Mouse (Mus musculus) adrenal gland, postnatal 4 days (tissue): ENCODE results near the gene Mcpt1. TPM values are rescaled to one million over a fixed set of nuclear protein-coding genes. Genes with fewer than 3 reads are reported as not detected.
"Not testable (repeated sequence)": the region's sequence is repeated elsewhere in the genome, so short reads cannot be mapped to it uniquely, and the experiment has no call there.

Experiments
- DNase-seq, 2 experiments: peaks; one replicate each; pipeline ENCODE4 v3.0.0; 2021 to 2022; ENCODE audit warnings: low spot score in 2 of 2, mixed read lengths in 2 of 2
- long read RNA-seq, 2 experiments: library from polyadenylated mRNA; stranded (forward); transcript quantifications; one replicate each; pipeline ENCODE4 v2.0.0; 2021
- total RNA-seq, 2 experiments: library from RNA; stranded (reverse); gene quantifications; 2 replicates each; pipeline ENCODE4 v1.2.3; 2021

Gene Mcpt1
- not detected for total RNA-seq
- long read RNA-seq, experiment 1, result 0 reads
- long read RNA-seq, experiment 2, result 0 reads

DNA sequence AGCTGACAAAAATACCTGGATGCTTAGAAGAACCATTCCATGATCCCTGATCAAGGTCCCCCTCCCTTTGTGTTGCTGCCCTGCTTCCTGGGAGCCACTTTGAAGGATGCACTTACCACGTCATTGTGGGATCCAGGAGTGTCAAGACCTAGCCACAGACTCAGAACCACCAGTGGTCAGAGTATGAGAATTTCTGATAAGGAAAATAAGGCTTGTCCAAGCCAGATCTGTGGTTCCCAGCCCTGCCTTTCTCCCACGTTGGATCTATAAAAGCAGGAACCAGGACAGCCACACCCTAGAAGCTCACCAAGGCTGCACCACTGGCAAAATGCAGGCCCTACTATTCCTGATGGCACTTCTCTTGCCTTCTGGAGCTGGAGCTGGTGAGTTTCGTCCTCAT is at the start of gene Mcpt1:
Mcpt1 (plus strand) TSS at position 301 of the 400 bp plus-strand sequence.
- not testable (repeated sequence) for DNase-seq

DNA sequence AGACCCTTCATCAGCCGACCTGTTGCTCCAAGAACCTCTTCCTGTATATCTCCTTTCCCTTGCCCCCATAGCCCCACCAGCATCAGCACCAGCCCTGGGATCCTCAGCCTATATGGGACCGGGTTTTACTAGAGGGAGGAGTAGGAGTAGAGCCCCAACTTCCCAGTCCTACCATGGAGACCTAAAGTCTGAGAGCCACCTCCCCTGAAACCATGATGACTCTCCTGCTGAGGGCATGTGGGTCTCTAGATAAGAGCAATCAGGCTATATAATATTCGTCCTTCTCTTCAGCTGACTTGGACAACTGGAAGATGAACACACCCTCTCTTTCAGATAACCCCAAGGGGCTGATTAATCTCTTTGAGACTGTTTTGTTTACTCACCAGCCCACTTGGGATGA is 30.3 kb upstream of the Mcpt1 start:
- not testable (repeated sequence) for DNase-seq

DNA sequence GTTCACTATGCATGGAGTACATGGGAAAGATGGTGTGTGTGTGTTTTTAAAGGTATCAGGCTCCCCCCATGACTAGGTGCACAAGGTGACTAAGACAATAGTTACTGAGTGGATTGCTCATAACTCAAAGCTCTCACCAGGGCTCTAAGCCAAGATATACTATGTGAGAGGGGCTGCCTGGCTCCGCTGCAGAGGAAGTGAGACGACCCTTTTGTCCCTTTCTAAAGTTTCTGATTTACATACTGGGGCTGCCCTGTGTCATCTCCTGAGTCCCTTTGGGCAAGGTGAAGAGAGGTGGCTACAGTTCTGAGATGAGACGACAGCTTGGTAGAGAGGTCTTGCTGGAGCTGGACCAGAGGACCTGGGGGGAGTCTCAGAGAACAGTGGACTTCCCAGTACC is 4.6 kb upstream of the Mcpt1 start:
- DNase-seq, result no peak

DNA sequence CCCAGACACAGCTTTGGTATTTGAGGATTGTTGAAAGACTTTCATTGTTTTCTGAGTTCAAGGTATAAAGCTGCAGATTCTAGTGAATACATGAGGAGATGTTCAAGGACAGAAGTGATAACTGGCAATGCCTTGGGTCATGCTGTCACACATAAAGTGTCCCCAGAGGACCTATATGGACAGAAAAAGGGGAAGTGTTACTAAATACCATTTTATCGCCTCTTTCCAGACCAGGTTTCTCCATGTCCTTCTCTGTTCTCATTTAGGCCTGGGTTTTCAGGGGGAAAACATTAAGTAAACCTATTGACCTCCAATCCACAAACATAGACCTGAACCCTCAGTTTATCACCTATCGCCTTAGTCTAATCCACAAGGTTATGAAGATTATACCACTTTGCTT is 3.8 kb upstream of the Mcpt1 start:
- no peak for DNase-seq

DNA sequence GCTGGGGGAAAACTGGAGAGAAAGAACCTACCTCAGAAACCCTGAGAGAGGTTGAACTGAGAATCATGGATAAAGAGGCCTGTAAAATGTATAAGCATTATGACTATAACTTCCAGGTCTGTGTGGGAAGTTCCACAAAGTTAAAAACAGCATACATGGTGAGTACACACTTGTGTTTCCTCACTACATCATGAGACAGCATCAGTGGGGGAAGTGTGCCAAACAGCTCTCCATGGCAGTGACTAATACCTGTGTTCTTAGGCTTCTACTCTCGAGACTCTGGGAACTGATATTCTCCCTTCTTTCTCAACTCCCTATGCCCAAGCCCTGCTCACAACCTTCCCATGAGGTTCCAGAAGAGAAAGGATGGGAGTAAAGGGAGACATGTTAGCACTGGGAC is 1.7 kb downstream of the Mcpt1 start:
- no peak for DNase-seq

DNA sequence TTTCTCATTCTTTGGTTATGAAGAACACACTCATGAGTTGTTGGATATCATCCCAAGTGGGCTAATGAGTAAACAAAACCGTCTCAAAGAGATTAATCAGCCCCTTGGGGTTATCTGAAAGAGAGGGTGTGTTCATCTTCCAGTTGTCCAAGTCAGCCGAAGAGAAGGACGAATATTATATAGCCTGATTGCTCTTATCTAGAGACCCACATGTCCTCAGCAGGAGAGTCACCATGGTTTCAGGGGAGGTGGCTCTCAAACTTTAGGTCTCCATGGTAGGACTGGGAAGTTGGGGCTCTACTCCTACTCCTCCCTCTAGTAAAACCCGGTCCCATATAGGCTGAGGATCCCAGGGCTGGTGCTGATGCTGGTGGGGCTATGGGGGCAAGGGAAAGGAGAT is 3.5 kb downstream of the Mcpt1 start:
- not testable (repeated sequence) for DNase-seq

DNA sequence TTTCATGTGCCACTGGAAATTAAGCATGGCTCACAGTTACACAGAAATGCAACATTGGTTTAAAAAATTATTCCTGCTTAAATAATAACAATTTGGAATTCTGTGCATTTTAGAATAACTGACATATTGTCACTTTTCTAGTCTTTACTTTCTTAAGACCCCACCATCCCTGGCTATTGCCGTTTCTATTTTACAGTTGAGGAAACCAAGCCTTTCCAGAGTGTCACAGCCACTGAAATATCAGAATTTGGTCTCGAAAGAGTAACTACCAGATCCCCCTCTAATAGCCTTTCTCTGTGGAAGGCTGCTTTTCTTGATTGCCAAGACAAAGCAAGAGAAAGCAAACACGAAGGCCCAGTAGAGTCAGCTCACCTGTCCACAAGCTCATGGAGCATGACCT is 12.6 kb downstream of the Mcpt1 start, which contains the start of gene Mcpt9:
Mcpt9 (minus strand) TSS at position 101 of the 400 bp plus-strand sequence.
- DNase-seq, result not testable (repeated sequence)

DNA sequence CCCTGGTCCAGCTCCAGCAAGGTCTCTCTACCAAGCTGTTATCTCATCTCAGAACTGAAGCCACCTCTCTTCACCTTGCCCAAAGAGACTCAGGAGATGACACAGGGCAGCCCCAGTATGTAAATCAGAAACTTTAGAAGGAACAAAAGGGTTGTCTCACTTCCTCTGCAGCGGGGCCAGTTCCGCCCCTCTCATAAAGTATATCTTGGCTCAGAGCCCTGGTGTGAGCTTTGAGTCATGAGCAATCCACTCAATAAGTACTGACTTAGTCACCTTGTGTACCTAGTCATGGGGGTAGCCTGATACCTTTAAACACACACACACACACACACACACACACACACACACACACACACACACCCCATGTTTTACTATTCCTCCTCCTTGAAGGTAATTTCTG is 16.7 kb downstream of the Mcpt1 start:
- no peak for DNase-seq

DNA sequence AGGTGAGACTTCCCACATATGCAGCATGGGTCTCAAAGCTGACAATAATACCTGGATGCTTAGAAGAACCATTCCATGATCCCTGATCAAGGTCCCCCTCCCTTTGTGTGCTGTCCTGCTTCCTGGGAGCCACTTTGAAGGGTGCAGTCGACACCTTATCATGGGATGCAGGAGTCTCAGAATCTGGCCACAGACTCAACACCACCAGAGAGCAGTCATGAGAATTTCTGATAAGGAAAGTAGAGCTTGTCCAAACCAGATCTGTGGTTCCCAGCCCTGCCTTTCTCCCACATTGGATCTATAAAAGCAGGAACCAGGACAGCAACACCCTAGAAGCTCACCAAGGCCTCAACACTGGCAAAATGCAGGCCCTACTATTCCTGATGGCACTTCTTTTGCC is 24.0 kb downstream of the Mcpt1 start, which contains the start of gene Mcpt2:
Mcpt2 (plus strand) TSS at position 250 of the 400 bp plus-strand sequence.
- not testable (repeated sequence) for DNase-seq

DNA sequence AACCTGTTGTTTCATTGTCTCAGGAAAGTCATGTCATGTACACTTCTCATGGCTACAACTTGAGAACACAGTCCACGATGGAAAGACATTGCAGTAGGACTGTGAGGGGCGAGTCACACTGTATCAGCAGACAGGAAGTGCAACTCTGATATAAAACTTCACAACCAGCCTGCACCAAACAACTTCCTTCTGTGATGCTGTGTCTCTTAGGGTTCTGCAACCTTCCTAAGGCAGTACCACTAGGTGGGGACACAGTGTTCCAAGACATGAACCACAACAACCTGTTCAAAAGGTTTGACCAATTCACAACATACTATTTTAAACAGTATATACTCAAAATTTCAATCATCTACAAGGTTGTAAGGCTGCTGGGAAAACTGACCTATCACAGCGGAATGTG is 37.6 kb downstream of the Mcpt1 start:
- DNase-seq, result no peak

DNA sequence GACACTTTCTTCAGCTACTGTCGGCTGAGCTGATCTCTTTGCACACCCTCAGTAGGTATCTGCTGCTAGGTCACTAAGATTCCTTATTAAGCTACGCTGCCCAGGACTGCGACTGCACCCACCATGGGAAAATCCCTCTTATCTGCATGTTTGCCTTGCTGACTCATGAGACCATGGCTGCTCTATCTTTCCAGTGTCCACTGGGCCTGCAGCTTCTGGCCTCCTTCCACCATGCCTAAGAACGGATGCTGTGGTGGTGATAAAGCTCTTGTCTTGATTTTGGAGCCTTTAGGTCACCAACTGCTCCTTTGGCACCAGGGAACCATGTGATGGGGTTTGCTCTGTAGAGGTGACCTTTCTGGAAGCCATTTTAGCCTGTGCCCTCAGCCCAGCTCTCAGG is 40.0 kb downstream of the Mcpt1 start:
- DNase-seq, result no peak

DNA sequence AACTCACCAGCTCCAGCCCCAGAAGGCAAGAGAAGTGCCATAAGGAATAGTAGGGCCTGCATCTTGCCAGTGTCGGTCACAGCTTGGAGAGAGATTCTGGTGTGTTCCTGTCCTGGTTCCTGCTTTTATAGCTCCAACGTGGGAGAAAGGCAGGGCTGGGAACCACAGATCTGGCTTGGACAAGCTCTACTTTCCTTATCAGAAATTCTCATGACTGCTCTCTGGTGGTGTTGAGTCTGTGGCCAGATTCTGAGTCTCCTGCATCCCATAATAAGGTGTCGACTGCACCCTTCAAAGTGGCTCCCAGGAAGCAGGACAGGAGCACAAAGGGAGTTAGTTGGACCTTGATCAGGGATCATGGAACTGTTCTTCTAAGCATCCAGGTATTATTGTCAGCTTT is 44.4 kb downstream of the Mcpt1 start, which contains the start of gene Mcpt4:
Mcpt4 (minus strand) TSS at position 101 of the 400 bp plus-strand sequence.
- not testable (repeated sequence) for DNase-seq

Other genes with a start within 250 kb of the Mcpt1 start
- 10 to 100 TPM; 10.4 to 10.9 TPM for gene Adcy4, start 233.9 kb upstream of the Mcpt1 start, total RNA-seq
- 10 to 100 TPM in 1 of 2 experiments, 1 to 10 TPM in 1; 8.4 to 12.2 TPM for gene Ripk3, start 229.1 kb upstream of the Mcpt1 start, total RNA-seq
- gene Nfatc4, start 194.8 kb upstream of the Mcpt1 start, total RNA-seq, result 10 to 100 TPM; 47.0 to 49.4 TPM
- gene Nynrin, start 164.0 kb upstream of the Mcpt1 start, total RNA-seq, result 10 to 100 TPM; 46.0 to 52.0 TPM
- under 1 TPM; 0.39 to 0.76 TPM for gene Cbln3, start 133.6 kb upstream of the Mcpt1 start, total RNA-seq
- gene Khnyn, start 133.0 kb upstream of the Mcpt1 start, total RNA-seq, result 10 to 100 TPM; 29.7 to 29.9 TPM
- gene Sdr39u1, start 117.7 kb upstream of the Mcpt1 start, total RNA-seq, result 10 to 100 TPM; 65.3 to 71.9 TPM
- gene Cma1, start 73.3 kb upstream of the Mcpt1 start, total RNA-seq, result 10 to 100 TPM; 10.4 to 19.2 TPM
- under 1 TPM; 0.62 to 0.76 TPM for gene Cma2, start 67.0 kb upstream of the Mcpt1 start, total RNA-seq
- not detected for gene Mcpt9, start 12.5 kb downstream of the Mcpt1 start, total RNA-seq
- gene Mcpt2, start 24.1 kb downstream of the Mcpt1 start, total RNA-seq, result not detected
- 1 to 10 TPM; 4.3 to 8.3 TPM for gene Mcpt4, start 44.3 kb downstream of the Mcpt1 start, total RNA-seq
- gene Mcpt8, start 67.3 kb downstream of the Mcpt1 start, total RNA-seq, result 1 to 10 TPM in 1 of 2 experiments, not detected in 1; 1.2 TPM
- gene Ctsg, start 84.6 kb downstream of the Mcpt1 start, total RNA-seq, result 1 to 10 TPM in 1 of 2 experiments, under 1 TPM in 1; 0.90 to 2.5 TPM
- gene Gzme, start 102.7 kb downstream of the Mcpt1 start, total RNA-seq, result not detected
- gene Gzmd, start 114.6 kb downstream of the Mcpt1 start, total RNA-seq, result not detected
- gene Gzmg, start 141.6 kb downstream of the Mcpt1 start, total RNA-seq, result not detected
- gene Gzmn, start 156.6 kb downstream of the Mcpt1 start, total RNA-seq, result not detected
- gene Gzmf, start 193.4 kb downstream of the Mcpt1 start, total RNA-seq, result not detected
- gene Gzmc, start 216.7 kb downstream of the Mcpt1 start, total RNA-seq, result not detected
- gene Gzmb, start 244.3 kb downstream of the Mcpt1 start, total RNA-seq, result under 1 TPM; 0.28 to 0.51 TPM